Mouse (Mus musculus) lung, embryonic 14.5 days (tissue): ENCODE results near the gene Znhit2. TPM values are rescaled to one million over a fixed set of nuclear protein-coding genes. Genes with fewer than 3 reads are reported as not detected.

Experiments used
- ATAC-seq: fragments of 200-750 bp; cut with Nextera tagmentation; 2 replicates; pipeline ENCODE4 v1.8.0; 2017; ENCODE audit warnings: mild to moderate bottlenecking, moderate TSS enrichment, moderate library complexity; ENCODE audit not compliant: insufficient read depth
- DNase-seq: peaks from one replicate; pipeline ENCODE4 v3.0.0-alpha.2; 2015
- H3K27ac ChIP-seq: fragments of 300-500 bp; sonication (generic); 2 replicates; pipeline ENCODE4 v1.5.1; 2014; ENCODE audit warnings: low read depth, mild to moderate bottlenecking, moderate library complexity
- H3K27me3 ChIP-seq: fragments of 300-500 bp; sonication (generic); 2 replicates; pipeline ENCODE4 v1.6.1; 2014; ENCODE audit warnings: low read length, control low read depth; ENCODE audit not compliant: insufficient read depth
- H3K36me3 ChIP-seq: fragments of 300-500 bp; sonication (generic); 2 replicates; pipeline ENCODE4 v1.6.1; 2014; ENCODE audit warnings: control low read depth; ENCODE audit not compliant: insufficient read depth
- H3K4me1 ChIP-seq: fragments of 300-500 bp; sonication (generic); 2 replicates; pipeline ENCODE4 v1.6.1; 2014; ENCODE audit warnings: antibody characterized with exemption, control low read depth; ENCODE audit not compliant: insufficient read depth
- H3K4me2 ChIP-seq: fragments of 300-500 bp; sonication (generic); 2 replicates; pipeline ENCODE4 v1.6.1; 2014; ENCODE audit warnings: mild to moderate bottlenecking
- H3K4me3 ChIP-seq: fragments of 300-500 bp; sonication (generic); 2 replicates; pipeline ENCODE4 v1.5.1; 2014; ENCODE audit warnings: low read depth, low read length
- H3K9ac ChIP-seq: fragments of 300-500 bp; sonication (generic); 2 replicates; pipeline ENCODE4 v1.6.1; 2014
- H3K9me3 ChIP-seq: fragments of 300-500 bp; sonication (generic); 2 replicates; pipeline ENCODE4 v1.6.1; 2016; ENCODE audit warnings: low read depth, low read length, control low read depth
- CTCF ChIP-seq: IDR thresholded peaks from 2 replicates; pipeline ENCODE4 v1.5.1; 2016; ENCODE audit warnings: antibody characterized with exemption, low read depth
- WGBS: fragments of 180-500 bp; shearing (Covaris S2); extraction: QIAGEN DNeasy Blood & Tissue Kit; methylation state at CpG from one replicate; pipeline ENCODE4 v1.1.7; 2014; 5-methylcytosine and 5-hydroxymethylcytosine counted together
- polyA plus RNA-seq: library from polyadenylated mRNA; unstranded; fragments of >200 nt; fragmentation: Nextera tagmentation; extraction: Ambion mirVana; gene quantifications from 2 replicates; pipeline ENCODE4 v1.2.1, GENCODE M21; 2014

Gene Znhit2
- polyA plus RNA-seq, 1 experiment from 2014 or later, result 34.3 TPM

DNA sequence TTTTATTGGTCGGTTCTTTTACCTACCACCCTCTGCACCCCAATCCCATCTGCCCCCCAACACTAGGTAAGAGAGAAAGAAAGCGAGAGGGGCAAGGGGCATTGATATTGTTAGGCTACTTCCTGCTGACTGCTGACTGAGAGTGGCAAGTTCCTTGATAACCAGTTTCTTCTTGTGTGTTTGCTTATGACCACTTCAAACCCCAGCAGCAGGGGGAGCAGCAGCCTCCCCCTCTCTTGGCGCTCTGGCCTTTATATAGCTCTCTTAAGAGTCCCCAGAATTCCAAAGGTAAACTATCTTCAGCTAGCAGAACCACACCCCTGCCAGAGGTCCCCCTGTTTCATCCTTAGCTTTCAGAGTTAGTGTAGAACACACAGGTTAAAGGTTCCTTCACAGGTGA is 40.7 kb upstream of the Znhit2 start:
- H3K27ac ChIP-seq, result no peak overlapping the region
- H3K36me3 ChIP-seq, result no peaks in the 10 kb centered on the region
- H3K9ac ChIP-seq, result no peak overlapping the region
- TF ChIP-seq CTCF, result 0 out of 2 replicates have a peak, but pooled peaks have one; percentile 18
- ATAC-seq (no peak), DNase-seq (no peak)
- H3K4me1 ChIP-seq, result no peaks in the 10 kb centered on the region
- no peaks in the 10 kb centered on the region for H3K27me3 ChIP-seq
- WGBS, result 43% methylated on average over 3 of the region's 3 CpGs
- no peaks in the 10 kb centered on the region for H3K9me3 ChIP-seq
- H3K4me3 ChIP-seq, result no peak overlapping the region
- no peak overlapping the region for H3K4me2 ChIP-seq

DNA sequence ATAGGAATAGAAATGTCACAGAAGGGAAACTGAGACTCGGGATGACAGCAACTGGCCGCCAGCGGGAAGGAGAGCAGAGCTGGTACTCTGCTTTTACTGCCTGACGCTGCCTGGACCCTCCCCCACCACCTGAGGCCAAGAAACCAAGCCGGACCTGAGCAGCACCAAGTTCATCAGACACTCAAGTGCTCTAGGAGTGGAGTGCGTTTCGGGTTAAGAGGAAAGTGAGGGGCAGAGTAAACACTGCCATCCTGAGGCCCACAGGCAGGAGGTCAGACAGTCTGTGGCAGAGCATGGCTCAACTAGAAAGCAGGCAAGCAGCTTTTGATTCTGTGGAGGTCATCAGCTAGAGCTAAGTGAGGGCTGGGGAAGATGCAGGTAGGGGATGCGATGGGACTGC is 37.9 kb upstream of the Znhit2 start:
- Histone ChIP-seq H3K4me1 (no peaks in the 10 kb centered on the region), H3K36me3 (no peaks in the 10 kb centered on the region), H3K4me2 (0 out of 2 replicates have a peak overlapping the region, but pooled peaks have one; percentile 3), H3K9me3 (no peaks in the 10 kb centered on the region), H3K4me3 (no peak overlapping the region), H3K9ac (no peak overlapping the region), H3K27me3 (no peaks in the 10 kb centered on the region), H3K27ac (peak overlapping the region; percentile 36; the same call in 1 of the 2 replicates)
- ATAC-seq (no peak), DNase-seq (peak; percentile 17)
- WGBS, result 38% methylated on average over 8 of the region's 8 CpGs
- TF ChIP-seq CTCF, result no peak

DNA sequence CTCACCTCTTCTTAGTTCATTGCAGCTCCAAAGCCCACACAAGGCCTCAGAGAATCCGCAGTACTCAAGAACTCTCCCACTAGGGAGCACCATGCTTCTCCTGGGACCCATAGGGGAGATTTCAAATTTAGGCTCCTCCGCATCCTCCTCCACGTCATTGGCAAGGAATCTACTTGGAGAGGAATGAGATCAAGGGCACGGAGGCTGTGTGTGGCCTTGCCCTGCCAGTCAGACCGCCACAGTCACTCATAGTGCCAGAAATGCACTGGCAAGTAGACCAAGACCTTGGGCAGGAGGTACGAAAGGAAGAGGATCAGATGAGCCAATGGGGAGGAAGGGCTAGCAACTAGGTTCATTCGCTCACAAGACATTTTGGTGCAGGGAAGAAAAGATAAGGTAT is 37.1 kb upstream of the Znhit2 start:
- Histone ChIP-seq H3K4me1 (no peaks in the 10 kb centered on the region), H3K27ac (no peak overlapping the region), H3K27me3 (no peaks in the 10 kb centered on the region), H3K4me2 (no peak overlapping the region), H3K36me3 (no peaks in the 10 kb centered on the region), H3K4me3 (no peak overlapping the region), H3K9ac (no peak overlapping the region), H3K9me3 (no peaks in the 10 kb centered on the region)
- ATAC-seq (no peak), DNase-seq (no peak)
- no peak for TF ChIP-seq CTCF
- 65% methylated on average over 7 of the region's 7 CpGs for WGBS

DNA sequence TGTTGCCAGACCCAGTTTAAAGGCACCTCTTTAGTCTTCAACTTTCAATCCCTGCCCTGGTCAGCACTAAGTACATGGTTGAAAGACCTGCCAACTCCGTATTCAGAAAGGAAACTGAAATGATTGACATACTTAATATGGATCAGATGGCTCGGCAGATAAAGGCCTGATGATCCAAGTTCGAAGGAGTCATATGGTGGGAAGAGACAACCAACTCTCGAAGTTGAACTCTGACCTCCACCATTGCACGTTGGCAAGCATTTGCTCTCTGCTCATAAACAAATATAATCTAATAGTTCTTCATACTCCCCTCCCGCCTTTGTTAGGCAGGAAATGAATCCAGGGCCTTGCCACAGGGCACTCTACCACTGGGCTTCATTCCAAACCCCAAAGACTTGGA is 32.0 kb upstream of the Znhit2 start:
- no peaks in the 10 kb centered on the region for H3K27me3 ChIP-seq
- no peak for ATAC-seq
- no peak overlapping the region for H3K9ac ChIP-seq
- H3K4me1 ChIP-seq, result no peaks in the 10 kb centered on the region
- no peak overlapping the region for H3K27ac ChIP-seq
- no peak for DNase-seq
- WGBS, result 67% methylated on average over 6 of the region's 6 CpGs
- no peak overlapping the region for H3K4me2 ChIP-seq
- H3K4me3 ChIP-seq, result no peak overlapping the region
- H3K9me3 ChIP-seq, result no peaks in the 10 kb centered on the region
- H3K36me3 ChIP-seq, result no peaks in the 10 kb centered on the region
- TF ChIP-seq CTCF, result no peak

DNA sequence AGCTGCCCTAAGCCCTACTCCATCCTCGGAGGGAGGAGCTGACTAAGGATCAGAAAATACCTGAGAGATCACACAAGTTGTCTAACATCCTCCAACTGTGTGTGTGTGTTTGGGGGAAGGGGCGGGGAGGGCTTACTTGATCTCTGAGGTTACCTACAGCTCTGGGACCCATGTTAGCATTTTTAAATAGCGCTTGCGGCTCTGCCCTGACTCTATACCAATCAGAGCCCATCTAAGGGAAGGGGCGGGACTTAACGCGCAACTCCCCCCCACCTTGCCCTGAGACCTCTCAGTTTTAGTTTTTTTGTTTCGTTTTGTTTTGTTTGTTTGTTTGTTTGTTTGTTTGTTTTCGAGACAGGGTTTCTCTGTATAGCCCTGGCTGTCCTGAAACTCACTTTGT is 31.6 kb upstream of the Znhit2 start:
- no peak overlapping the region for H3K27ac ChIP-seq
- no peak for TF ChIP-seq CTCF
- no peak for ATAC-seq
- WGBS, result 76% methylated on average over 9 of the region's 9 CpGs
- H3K9me3 ChIP-seq, result no peaks in the 10 kb centered on the region
- no peak overlapping the region for H3K9ac ChIP-seq
- H3K27me3 ChIP-seq, result no peaks in the 10 kb centered on the region
- no peaks in the 10 kb centered on the region for H3K36me3 ChIP-seq
- no peaks in the 10 kb centered on the region for H3K4me1 ChIP-seq
- H3K4me3 ChIP-seq, result no peak overlapping the region
- H3K4me2 ChIP-seq, result no peak overlapping the region
- no peak for DNase-seq

DNA sequence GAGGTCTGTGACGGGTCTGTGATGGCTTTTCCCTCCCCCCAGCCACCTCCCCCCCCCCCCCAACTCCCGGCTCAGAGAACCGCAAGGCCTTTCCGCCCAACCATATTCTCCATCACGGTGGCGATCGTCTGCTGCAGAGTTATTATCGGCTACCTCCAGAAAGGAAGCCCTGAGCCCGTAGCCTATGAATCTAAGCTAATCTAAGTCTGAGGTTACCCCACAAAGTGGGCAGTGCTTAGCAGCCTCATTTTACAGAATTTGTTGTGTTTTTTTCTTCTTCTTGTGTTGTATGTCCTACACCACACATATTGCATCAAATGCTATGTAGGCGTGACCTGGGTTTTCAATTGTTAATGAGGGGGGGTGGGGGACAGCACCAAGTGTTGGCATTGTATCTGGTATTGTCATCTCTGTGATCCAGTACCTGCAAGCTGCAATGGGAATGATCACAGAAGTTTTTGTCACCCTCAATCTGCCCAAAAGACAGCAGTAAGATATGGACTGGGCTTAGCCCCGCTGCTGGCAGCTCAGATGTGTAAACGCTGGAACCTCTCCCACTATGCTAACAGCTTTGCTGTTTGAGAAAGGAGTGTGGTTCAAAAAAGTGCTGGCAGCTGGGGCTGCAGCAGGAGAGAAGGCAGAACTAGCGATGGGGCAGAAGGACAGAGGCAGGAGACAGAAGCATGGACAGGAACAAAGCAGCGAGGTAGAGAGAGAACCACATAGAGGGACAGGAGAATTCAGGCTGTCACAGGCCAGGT is 30.3 kb upstream of the Znhit2 start:
- no peak overlapping the region for H3K4me3 ChIP-seq
- no peak overlapping the region; the same call in 1 of the 2 replicates for H3K9ac ChIP-seq
- ATAC-seq (no peak), DNase-seq (no peak)
- H3K27me3 ChIP-seq, result no peaks in the 10 kb centered on the region
- no peak overlapping the region for H3K27ac ChIP-seq
- H3K36me3 ChIP-seq, result no peaks in the 10 kb centered on the region
- H3K9me3 ChIP-seq, result no peaks in the 10 kb centered on the region
- H3K4me1 ChIP-seq, result no peaks in the 10 kb centered on the region
- TF ChIP-seq CTCF, result no peak
- no peak overlapping the region for H3K4me2 ChIP-seq
- WGBS, result 65% methylated on average over 14 of the region's 14 CpGs

DNA sequence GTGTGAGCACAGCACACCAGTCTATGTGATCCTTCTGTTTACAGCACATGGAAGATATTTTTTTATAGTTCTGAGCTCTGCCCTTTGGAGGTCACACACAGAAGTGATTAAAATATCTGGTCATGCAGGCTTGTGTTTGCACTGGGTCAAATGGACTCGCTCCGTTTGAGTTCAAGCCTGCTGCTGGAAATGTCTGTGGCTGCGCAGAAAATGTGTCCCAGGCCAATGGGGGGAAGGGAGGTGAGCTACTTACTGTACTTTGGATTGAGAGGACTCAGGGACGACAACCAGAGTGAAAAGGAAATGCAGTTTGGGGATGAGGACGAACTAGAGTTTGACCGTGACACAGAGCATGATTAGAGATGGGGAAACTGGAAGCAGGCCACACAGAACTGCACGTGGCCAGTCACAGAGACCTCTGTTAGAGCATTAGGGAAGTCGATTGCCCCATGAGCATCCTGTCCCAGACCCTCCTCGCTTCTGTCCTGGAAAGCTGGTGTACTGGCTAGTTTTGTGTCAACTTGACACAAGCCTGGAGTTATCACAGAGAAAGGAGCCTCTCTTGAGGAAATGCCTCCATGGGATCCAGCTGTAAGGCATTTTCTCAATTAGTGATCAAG is 24.9 kb upstream of the Znhit2 start:
- Histone ChIP-seq H3K9ac (no peak overlapping the region), H3K27me3 (no peaks in the 10 kb centered on the region), H3K36me3 (no peaks in the 10 kb centered on the region), H3K27ac (no peak overlapping the region), H3K4me3 (no peak overlapping the region), H3K4me1 (no peaks in the 10 kb centered on the region), H3K9me3 (no peaks in the 10 kb centered on the region), H3K4me2 (no peak overlapping the region)
- DNase-seq (no peak), ATAC-seq (no peak)
- WGBS, result 66% methylated on average over 9 of the region's 9 CpGs
- no peak for TF ChIP-seq CTCF
